Mouse (Mus musculus) adrenal gland, postnatal 14 days (tissue): Measurements from ENCODE around the gene Tmem50b. TPM values are rescaled to one million over a fixed set of nuclear protein-coding genes. Genes with fewer than 3 reads are reported as not detected.
A peak's percentile ranks its signal among the peaks of the same experiment; 100 is the strongest.
"Not testable (repeated sequence)": the region's sequence is repeated elsewhere in the genome, so short reads cannot be mapped to it uniquely, and the experiment has no call there.

ENCODE experiments used
- DNase-seq: peaks from one replicate; pipeline ENCODE4 v3.0.0; 2021; ENCODE audit warnings: mixed read lengths
- long read RNA-seq, 2 experiments: library from polyadenylated mRNA; stranded (forward); transcript quantifications; one replicate each; pipeline ENCODE4 v2.0.0; 2021
- total RNA-seq: library from RNA; stranded (reverse); gene quantifications from 2 replicates; pipeline ENCODE4 v1.2.3, GENCODE M21; 2021

Tmem50b gene
- 45.6 and 48.0 TPM in 2 replicates for total RNA-seq
- long read RNA-seq, experiment 1, transcript Tmem50b-201 (7 exons, 2,347 nt) = major isoform, 72 of 80 reads
- long read RNA-seq, experiment 1, partial matches to known transcripts = 0 of 80 reads
- long read RNA-seq, experiment 1, other reads (novel, unspliced or antisense) = 8 of 80 reads
- long read RNA-seq, experiment 2, transcript Tmem50b-201 (7 exons, 2,347 nt) = major isoform, 54 of 61 reads
- long read RNA-seq, experiment 2, partial matches to known transcripts = 3 of 61 reads
- long read RNA-seq, experiment 2, other reads (novel, unspliced or antisense) = 4 of 61 reads

- peak; percentile 99 for DNase-seq
Measured at GRCm38 (mm10) chr16:91597672-91598010, at the start of gene Tmem50b. Gene Tmem50b, minus strand, starts transcription at chr16:91597800.

GRCm38 (mm10) chr16:91646681-91647419 lies 49.2 kb upstream of the Tmem50b start, which contains the start of gene Gart:
Gene Gart, minus strand, starts transcription at chr16:91646952.
- DNase-seq = peak; percentile 98

- DNase-seq = peak; percentile 40
Measured at GRCm38 (mm10) chr16:91645995-91646602, 48.5 kb upstream of the Tmem50b start.

- DNase-seq = not testable (repeated sequence)
Measured at GRCm38 (mm10) chr16:91645420-91645819, 47.8 kb upstream of the Tmem50b start.

DNA sequence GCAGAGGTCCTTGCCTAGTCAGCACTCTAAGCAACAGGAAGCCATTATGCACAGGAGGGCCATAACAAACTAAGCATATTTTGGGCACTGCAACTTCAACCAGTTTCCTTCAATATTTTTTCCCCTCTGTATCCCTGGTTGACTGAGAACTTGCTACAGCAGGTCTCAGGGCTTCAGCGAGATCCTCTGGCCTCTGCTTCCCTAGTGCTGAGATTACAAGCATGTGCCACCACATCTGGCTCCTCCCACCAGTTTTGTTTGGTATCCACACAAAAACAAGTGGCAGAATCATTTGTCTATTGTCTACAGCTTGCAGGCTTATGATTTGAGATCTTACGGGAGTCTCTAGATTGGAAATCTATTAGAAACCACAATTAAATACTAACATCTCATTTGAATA lies 47.3 kb upstream of the Tmem50b start:
- DNase-seq = no peak

GRCm38 (mm10) chr16:91640171-91640570 lies 42.6 kb upstream of the Tmem50b start:
- DNase-seq = no peak

GRCm38 (mm10) chr16:91639636-91640035 lies 42.0 kb upstream of the Tmem50b start:
- DNase-seq = no peak

DNA sequence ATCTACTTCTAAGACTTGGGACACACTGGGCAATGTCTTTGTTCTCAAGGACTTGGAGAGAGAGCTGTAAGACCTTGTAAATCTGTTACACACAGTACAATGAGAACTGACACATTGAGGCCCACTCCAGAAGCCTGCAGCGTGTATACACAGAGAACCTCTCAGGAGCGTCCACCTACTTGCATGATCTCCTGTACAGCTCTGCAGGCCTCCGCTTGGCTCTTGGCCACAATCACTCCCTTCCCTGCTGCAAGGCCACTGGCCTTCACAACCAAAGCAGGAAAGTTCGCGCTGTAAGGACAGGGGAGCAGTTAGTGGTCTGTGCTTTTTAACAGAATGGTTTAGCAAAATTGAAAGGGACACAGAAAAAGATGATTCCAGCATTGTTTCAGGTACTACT lies 41.6 kb upstream of the Tmem50b start:
- DNase-seq = peak; percentile 78

DNA sequence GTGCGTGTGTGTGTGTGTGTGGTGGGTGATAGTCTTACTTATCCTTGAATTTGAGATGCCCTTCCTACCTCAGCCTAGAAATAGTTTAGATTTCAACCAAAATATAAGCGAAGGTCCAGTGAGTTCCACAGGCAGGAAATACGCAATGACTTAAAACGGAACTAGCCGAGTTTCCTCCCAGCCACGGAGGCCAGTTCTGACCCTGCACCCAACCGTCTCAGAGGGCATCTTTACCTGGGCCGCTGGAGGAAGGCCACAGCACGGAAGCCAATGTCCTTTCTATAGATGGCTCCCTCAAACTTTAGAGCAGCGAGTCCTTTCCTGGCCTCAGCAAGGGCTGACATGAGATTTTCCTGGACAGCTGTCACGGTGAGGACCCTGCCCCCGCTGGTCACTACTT lies 36.0 kb upstream of the Tmem50b start:
- DNase-seq = no peak

GRCm38 (mm10) chr16:91632940-91633339 lies 35.3 kb upstream of the Tmem50b start:
- DNase-seq = no peak

GRCm38 (mm10) chr16:91632439-91632838 lies 34.8 kb upstream of the Tmem50b start:
- peak; percentile 84 for DNase-seq

DNA sequence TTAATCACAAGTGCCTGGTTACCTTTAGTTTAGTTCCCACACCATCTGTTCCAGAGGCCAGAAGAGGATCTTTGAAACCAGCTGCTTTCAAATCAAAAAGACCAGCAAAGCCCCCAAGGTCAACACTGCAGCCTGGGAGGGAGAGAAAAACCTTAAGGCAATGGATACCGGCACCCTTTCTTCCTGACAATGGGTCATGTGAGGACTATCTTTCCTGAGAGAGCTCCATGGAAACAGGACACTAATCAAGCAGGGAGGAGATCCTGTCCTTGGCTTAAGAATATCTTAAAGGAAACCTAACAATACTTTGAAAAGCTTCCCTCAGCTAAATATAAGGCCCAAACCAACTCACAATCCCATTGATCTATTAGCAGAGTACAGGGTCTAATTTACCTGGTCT lies 33.0 kb upstream of the Tmem50b start:
- no peak for DNase-seq

GRCm38 (mm10) chr16:91629749-91630148 lies 32.1 kb upstream of the Tmem50b start:
- no peak for DNase-seq

DNA sequence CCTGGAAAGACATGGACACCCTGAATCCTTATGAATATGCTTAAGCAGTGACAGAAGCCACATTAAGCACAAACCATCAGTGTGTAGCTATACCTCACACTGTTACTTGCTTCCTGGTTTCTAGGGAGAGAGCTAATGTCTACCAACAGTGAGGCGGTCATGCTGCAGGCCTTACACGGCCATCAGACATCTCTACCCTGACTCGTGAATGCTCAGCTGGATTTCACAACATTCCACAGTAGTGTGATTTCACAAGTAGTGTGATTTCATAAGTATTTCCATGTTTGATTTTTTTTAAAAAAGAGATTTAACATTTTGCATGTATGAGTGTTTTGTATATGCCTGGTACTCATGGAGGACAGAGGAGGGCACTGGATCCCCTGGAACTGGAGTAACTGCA lies 31.1 kb upstream of the Tmem50b start:
- DNase-seq = no peak

DNA sequence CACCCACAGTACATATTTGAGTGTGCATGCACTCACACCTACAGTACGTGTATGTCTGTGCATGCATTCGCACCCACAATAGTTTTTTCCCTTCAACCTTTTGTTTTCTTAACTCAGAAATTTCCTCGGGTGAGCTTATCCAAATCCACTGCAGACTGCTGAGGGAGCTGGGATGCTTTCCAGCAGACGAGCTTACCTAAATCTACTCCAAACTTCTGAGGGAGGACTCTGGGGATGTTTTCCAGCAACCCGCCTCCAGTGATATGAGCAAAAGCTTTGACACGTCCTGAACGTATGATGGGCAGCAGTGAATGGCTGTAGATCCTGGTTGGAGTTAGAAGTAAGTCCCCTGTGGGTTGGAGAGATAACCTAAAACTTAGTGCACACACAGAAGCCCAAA lies 30.2 kb upstream of the Tmem50b start:
- DNase-seq = no peak

DNA sequence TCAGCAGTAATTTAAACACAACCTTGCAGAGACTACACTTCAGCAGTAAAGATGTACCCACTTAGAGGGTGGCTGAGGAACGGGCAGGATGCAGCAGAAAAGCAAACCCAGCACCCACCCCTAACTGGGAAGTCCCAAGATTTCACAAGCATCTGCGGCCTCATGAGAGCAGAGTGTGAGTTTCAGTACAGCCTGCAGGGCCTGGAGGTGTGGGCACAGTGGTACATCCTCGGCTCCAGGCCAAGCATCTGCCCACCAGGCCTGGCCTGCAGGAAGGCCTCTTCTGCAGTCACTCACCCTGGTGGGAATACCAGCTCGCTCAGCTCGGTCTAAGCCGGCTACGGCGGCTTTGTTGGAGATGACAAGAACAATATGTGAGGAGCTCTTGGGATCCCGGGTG lies 25.5 kb upstream of the Tmem50b start:
- DNase-seq = no peak

GRCm38 (mm10) chr16:91620991-91621390 lies 23.4 kb upstream of the Tmem50b start:
- no peak for DNase-seq

DNA sequence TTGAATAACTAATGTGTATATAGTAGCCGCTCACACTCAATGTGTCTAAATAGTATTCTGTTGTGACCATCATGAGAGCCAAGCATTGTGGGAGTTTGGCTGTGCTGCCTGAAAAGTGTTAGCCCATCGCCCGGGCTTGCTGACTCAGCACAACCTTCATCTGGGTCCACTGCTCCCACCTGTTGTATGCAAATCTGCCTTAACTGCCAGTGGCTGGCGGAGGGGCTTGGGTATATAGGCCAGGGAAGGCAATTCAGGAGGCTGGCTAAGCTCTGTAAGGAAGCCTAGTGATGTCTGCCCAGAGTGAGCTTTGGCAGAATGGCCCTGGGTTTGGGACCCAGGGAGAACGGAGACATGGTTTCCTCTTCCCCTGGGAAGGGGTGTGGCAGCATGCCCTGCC lies 22.6 kb upstream of the Tmem50b start:
- DNase-seq = no peak

GRCm38 (mm10) chr16:91618511-91619501 lies 21.2 kb upstream of the Tmem50b start, which contains the start of gene Dnajc28:
Gene Dnajc28, minus strand, starts transcription at chr16:91619026.
- peak; percentile 88 for DNase-seq

DNA sequence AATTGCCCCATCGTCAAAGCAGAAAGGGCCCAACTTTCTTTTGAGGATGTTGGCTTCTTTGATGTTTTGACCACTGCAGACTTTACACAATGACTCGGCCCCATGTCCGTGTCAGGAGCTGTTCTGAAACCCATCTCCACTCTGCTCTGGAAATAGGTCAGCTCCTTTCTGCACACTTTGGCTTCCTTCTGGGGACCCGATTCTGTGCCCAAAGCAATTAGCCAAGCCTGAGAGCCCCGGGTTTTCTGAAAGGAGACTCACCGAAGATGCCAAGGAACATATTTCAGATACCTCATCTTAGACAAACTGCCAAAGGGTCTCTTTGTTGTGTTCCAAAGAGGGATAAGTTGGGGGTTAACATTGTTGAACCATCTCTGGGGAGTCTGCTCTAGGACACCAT lies 17.0 kb upstream of the Tmem50b start:
- DNase-seq = no peak

DNA sequence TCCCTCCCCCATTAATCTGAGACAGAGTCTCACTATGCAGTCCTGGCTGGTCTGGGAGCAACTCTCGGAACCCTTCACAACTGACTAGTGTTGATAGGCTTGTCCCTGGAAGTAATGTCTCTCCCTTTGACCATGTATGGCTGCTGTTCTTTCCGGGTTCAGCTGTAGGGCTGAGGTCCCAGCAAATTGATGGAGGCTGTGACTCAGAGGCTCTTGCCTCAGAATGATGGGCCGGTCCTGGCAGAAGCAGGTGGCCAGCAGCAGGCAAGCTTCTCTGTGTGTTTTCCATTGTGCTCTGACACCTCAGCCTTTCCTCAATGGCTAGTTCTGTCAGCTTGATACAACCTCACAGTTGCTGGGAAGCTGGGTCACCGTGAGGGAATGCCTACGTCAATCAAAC lies 14.9 kb upstream of the Tmem50b start:
- peak; percentile 53 for DNase-seq

DNA sequence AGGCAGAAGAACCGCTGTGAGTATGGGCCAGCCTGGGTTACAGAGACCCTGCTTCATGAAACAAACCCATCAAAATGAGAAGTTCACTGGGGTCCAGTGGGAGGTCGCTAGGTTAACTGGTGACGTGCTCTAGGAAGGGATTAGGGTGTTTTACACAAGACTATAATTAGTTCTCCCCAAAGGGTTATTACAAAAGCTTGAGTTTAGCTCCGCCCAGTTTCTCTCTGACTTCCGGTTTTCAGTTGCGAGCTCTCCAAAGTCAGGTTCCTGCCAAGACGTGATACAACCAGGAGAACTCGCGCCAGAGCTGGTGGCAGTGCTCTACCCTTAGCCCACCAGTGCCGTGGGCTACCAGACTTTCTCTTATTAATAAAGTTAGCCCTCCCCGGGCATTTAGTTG lies 13.6 kb upstream of the Tmem50b start:
- peak; percentile 49 for DNase-seq
